Mouse (Mus musculus) hindbrain, embryonic 16.5 days (tissue): ENCODE results near the gene Dguok. TPM values are rescaled to one million over a fixed set of nuclear protein-coding genes. Genes with fewer than 3 reads are reported as not detected.
A peak's percentile ranks its signal among the peaks of the same experiment; 100 is the strongest.

Source experiments
- ATAC-seq: fragments of 200-750 bp; cut with Nextera tagmentation; 2 replicates; pipeline ENCODE4 v1.8.0; 2017; ENCODE audit warnings: moderate TSS enrichment, moderate library complexity
- H3K27ac ChIP-seq: fragments of 300-500 bp; sonication (generic); 2 replicates; pipeline ENCODE4 v1.5.1; 2014; ENCODE audit warnings: low read depth, mild to moderate bottlenecking, control low read depth, low read length, moderate library complexity
- H3K27me3 ChIP-seq: fragments of 300-500 bp; sonication (generic); replicated peaks from 2 replicates; pipeline ENCODE4 v1.6.1; 2014; ENCODE audit warnings: low read length; ENCODE audit not compliant: control insufficient read depth, insufficient read depth
- H3K36me3 ChIP-seq: fragments of 300-500 bp; sonication (generic); 2 replicates; pipeline ENCODE4 v1.6.1; 2014; ENCODE audit warnings: mild to moderate bottlenecking, low read length, moderate library complexity, mixed read lengths; ENCODE audit not compliant: control insufficient read depth, insufficient read depth
- H3K4me1 ChIP-seq: fragments of 300-500 bp; sonication (generic); 2 replicates; pipeline ENCODE4 v1.6.1; 2014; ENCODE audit warnings: low read depth, low read length; ENCODE audit not compliant: control insufficient read depth, insufficient read depth
- H3K4me2 ChIP-seq: fragments of 300-500 bp; sonication (generic); 2 replicates; pipeline ENCODE4 v1.6.1; 2014; ENCODE audit warnings: mild to moderate bottlenecking, low read length, control low read depth, moderate library complexity
- H3K4me3 ChIP-seq: fragments of 300-500 bp; sonication (generic); 2 replicates; pipeline ENCODE4 v1.5.1; 2014; ENCODE audit warnings: mild to moderate bottlenecking, low read length, control low read depth, moderate library complexity
- H3K9ac ChIP-seq: fragments of 300-500 bp; sonication (generic); 2 replicates; pipeline ENCODE4 v1.6.1; 2014; ENCODE audit warnings: low read depth, mild to moderate bottlenecking, control low read depth, low read length, moderate library complexity
- H3K9me3 ChIP-seq: fragments of 300-500 bp; sonication (generic); 2 replicates; pipeline ENCODE4 v1.6.1; 2014; ENCODE audit warnings: mild to moderate bottlenecking, low read length, moderate library complexity; ENCODE audit not compliant: control insufficient read depth
- WGBS: fragments of 180-500 bp; shearing (Covaris S2); extraction: QIAGEN DNeasy Blood & Tissue Kit; methylation state at CpG from one replicate; pipeline ENCODE4 v1.1.7; 2014; 5-methylcytosine and 5-hydroxymethylcytosine counted together
- polyA plus RNA-seq: library from polyadenylated mRNA; unstranded; fragments of >200 nt; fragmentation: Nextera tagmentation; extraction: Ambion mirVana; gene quantifications from 2 replicates; pipeline ENCODE4 v1.2.1, GENCODE M21; 2015

The Dguok gene
- polyA plus RNA-seq, 1 experiment from 2014 or later, result 68.0 TPM

DNA sequence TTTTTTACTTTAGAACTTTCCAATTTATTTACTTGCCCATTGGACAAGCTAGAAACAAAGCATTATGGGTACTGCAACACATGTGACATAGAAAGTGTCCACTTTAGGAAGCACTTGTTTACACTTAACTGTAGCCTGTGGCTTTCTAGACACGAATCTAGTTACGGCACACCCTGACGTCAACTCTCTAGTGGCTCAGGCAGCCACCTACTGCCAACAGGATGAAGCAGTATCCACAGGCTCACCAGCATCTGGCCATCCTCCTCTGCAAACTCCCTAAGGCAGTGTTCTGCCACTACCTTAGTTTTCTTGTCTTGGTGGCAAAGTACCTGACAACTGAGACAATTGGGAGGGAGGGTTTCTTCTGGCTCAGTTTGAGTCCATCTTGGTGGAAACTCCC is 3.4 kb downstream of the Dguok start:
- no peak overlapping the region for H3K4me2 ChIP-seq
- H3K4me1 ChIP-seq, result peaks cover 13% of the 10 kb centered on the region
- H3K9me3 ChIP-seq, result no peaks in the 10 kb centered on the region
- H3K36me3 ChIP-seq, result no peaks in the 10 kb centered on the region
- no peak overlapping the region for H3K27ac ChIP-seq
- no peak overlapping the region for H3K9ac ChIP-seq
- WGBS, result 81% methylated on average over 3 of the region's 3 CpGs
- ATAC-seq, result no peak
- no peak overlapping the region for H3K4me3 ChIP-seq
- H3K27me3 ChIP-seq, result no peaks in the 10 kb centered on the region

- H3K9me3 ChIP-seq, result no peaks in the 10 kb centered on the region
- WGBS, result 91% methylated on average over 3 of the region's 3 CpGs
- H3K4me2 ChIP-seq, result no peak overlapping the region
- H3K9ac ChIP-seq, result no peak overlapping the region
- no peak overlapping the region for H3K27ac ChIP-seq
- peaks cover 13% of the 10 kb centered on the region for H3K4me1 ChIP-seq
- H3K4me3 ChIP-seq, result no peak overlapping the region
- no peaks in the 10 kb centered on the region for H3K36me3 ChIP-seq
- H3K27me3 ChIP-seq, result no peaks in the 10 kb centered on the region
- no peak for ATAC-seq
These were observed 4.1 kb downstream of the Dguok start for GRCm38 (mm10) chr6:83502656-83503055.

DNA sequence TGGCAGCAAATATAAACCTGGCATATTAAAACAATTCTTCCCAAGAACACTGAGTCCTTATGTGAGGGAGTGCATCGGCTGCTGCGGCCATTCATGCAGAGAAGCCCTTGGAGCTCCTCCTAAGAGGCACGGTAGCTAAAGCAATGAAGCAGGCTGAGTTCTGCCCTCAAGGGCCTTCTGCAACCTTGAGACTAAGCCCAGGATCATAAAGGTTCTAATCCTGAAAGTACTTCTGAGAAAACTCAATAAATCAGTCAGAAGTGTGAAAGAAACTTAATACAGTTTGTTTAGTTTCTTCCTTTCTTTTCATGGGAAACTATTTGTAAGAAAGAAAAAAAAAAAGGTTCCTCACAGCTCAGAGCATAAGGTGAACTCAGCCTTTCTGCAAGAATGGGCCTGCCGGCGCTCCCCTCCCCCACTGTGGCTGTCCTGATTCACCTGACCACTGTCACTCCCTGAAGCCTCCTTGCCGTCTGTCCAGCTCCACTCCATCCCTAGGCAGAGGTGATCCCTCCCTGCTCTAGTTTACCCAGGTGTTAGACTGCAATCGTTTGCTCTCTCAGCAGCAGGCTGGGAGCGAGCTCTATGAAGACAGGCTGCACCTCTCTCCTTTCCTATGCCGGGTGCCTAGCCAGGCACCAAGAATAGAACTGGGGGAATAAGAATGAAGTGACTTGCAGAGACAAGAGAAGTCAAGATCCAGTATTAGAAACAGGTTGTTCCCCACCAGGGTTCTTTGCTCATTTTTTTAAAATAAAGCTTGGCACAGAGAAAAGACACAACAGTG is 5.1 kb downstream of the Dguok start:
- no peak for ATAC-seq
- no peaks in the 10 kb centered on the region for H3K9me3 ChIP-seq
- peak overlapping the region; percentile 37; the same call in 1 of the 2 replicates for H3K9ac ChIP-seq
- WGBS, result 75% methylated on average over 9 of the region's 9 CpGs
- no peaks in the 10 kb centered on the region for H3K27me3 ChIP-seq
- H3K36me3 ChIP-seq, result no peaks in the 10 kb centered on the region
- H3K27ac ChIP-seq, result no peak overlapping the region
- H3K4me3 ChIP-seq, result no peak overlapping the region
- no peak overlapping the region for H3K4me2 ChIP-seq
- peaks cover 11% of the 10 kb centered on the region for H3K4me1 ChIP-seq

DNA sequence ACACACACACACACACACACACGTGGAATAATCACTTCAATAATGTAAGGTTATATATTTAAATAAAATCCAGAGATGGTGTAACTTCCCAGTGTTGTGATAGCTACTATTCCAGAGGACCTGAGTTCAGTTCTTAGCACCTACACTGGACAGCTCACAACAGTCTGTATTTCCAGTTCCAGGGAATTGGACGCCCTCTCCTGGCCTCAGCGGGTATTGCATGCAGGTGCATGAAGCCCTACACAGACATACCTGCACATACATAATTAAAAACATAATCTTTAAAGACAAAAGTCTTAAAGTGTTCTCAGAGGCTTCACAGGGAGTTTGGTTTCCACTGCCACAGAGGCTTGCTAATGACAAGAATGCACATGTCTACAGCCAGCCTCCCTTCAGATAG is 6.3 kb downstream of the Dguok start:
- no peak overlapping the region for H3K9ac ChIP-seq
- no peaks in the 10 kb centered on the region for H3K27me3 ChIP-seq
- 68% methylated on average over 3 of the region's 3 CpGs for WGBS
- no peaks in the 10 kb centered on the region for H3K9me3 ChIP-seq
- no peak for ATAC-seq
- H3K4me1 ChIP-seq, result peaks cover 7% of the 10 kb centered on the region; the same call in 1 of the 2 replicates
- H3K4me2 ChIP-seq, result no peak overlapping the region
- no peak overlapping the region for H3K4me3 ChIP-seq
- 0 out of 2 replicates have a peak, but pooled peaks cover 3% of the 10 kb centered on the region for H3K36me3 ChIP-seq
- no peak overlapping the region for H3K27ac ChIP-seq

GRCm38 (mm10) chr6:83499078-83499477 is 7.7 kb downstream of the Dguok start:
- Histone ChIP-seq H3K9me3 (no peaks in the 10 kb centered on the region), H3K36me3 (peaks cover 5% of the 10 kb centered on the region; the same call in 1 of the 2 replicates), H3K9ac (no peak overlapping the region), H3K4me3 (no peak overlapping the region), H3K27me3 (no peaks in the 10 kb centered on the region), H3K4me1 (0 out of 2 replicates have a peak, but pooled peaks cover 3% of the 10 kb centered on the region), H3K4me2 (no peak overlapping the region), H3K27ac (no peak overlapping the region)
- ATAC-seq, result no peak
- WGBS, result 97% methylated on average over 10 of the region's 10 CpGs

DNA sequence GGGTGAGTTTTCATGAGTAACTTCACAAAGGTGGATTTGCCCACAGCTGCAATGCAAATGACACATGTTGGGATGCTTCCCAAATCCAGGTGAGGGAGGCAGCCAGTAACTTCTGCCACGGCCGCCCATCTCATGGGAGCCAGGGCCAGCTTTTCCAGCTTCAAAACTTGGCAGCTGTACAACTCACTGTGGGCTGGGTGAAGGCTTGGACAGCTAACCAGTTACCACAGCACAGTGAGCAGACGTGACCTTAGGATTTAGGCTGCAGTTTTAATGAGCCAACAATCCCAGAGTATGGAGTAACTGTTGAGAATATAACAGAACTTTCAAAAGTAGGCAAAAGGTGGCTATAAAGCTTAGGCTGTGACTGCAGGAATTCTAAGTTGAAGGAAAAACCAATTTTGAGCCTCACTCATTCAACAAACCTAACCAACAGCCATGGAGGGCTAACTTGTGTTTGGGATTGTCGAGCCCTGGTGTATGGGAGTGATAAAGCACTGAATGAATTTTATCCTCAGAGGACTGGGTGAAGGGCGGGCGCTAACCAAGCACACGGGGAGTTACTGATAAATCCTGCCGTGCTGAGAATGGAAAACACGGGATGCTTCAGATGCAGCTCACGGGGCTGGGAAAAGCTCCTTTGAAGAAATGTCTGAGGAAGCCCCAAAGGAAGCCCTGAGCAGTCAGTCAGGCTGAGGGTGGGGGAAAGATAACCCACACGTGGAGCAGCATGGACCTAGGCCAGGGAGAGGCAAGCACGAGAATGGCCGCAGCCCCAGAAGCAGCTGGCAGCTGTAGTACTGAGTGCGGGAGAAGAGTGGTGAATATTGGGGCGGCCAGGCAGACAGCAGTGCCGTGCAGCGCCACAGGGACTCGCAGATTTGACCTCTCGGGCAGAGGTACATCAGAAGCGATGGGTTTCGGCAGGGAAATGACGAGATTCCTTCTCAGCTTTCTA is 9.7 kb downstream of the Dguok start:
- peaks cover 16% of the 10 kb centered on the region for H3K36me3 ChIP-seq
- ATAC-seq, result no peak
- H3K4me2 ChIP-seq, result no peak overlapping the region
- no peaks in the 10 kb centered on the region for H3K27me3 ChIP-seq
- 0 out of 2 replicates have a peak, but pooled peaks cover 3% of the 10 kb centered on the region for H3K4me1 ChIP-seq
- H3K9ac ChIP-seq, result no peak overlapping the region
- 0 out of 2 replicates have a peak overlapping the region, but pooled peaks have one; percentile 12 for H3K27ac ChIP-seq
- H3K9me3 ChIP-seq, result no peaks in the 10 kb centered on the region
- H3K4me3 ChIP-seq, result no peak overlapping the region
- WGBS, result 80% methylated on average over 22 of the region's 22 CpGs

GRCm38 (mm10) chr6:83496009-83496752 is 10.6 kb downstream of the Dguok start:
- H3K4me2 ChIP-seq, result no peak overlapping the region
- no peak overlapping the region for H3K4me3 ChIP-seq
- no peak for ATAC-seq
- H3K4me1 ChIP-seq, result 0 out of 2 replicates have a peak, but pooled peaks cover 3% of the 10 kb centered on the region
- H3K9ac ChIP-seq, result no peak overlapping the region
- peaks cover 16% of the 10 kb centered on the region for H3K36me3 ChIP-seq
- WGBS, result 77% methylated on average over 9 of the region's 9 CpGs
- H3K27ac ChIP-seq, result no peak overlapping the region
- H3K9me3 ChIP-seq, result no peaks in the 10 kb centered on the region
- H3K27me3 ChIP-seq, result no peaks in the 10 kb centered on the region

GRCm38 (mm10) chr6:83490622-83491021 is 16.1 kb downstream of the Dguok start:
- ATAC-seq, result no peak
- Histone ChIP-seq H3K4me1 (no peaks in the 10 kb centered on the region), H3K36me3 (peaks cover 27% of the 10 kb centered on the region), H3K4me3 (no peak overlapping the region), H3K9me3 (no peaks in the 10 kb centered on the region), H3K4me2 (no peak overlapping the region), H3K27ac (no peak overlapping the region), H3K9ac (no peak overlapping the region), H3K27me3 (no peaks in the 10 kb centered on the region)
- WGBS, result 83% methylated on average over 4 of the region's 4 CpGs
